Mouse (Mus musculus) cortical plate, adult 2 months (tissue): ENCODE results near the gene Wdtc1.

Experiments
- CTCF ChIP-seq: fragments of 200-500 bp; IDR thresholded peaks from 2 replicates; pipeline ENCODE4 v1.5.1; 2011; ENCODE audit warnings: mild to moderate bottlenecking, control low read depth, low read length; ENCODE audit not compliant: insufficient read depth; ENCODE audit errors: extremely low read depth
- POLR2A ChIP-seq: fragments of 200-500 bp; IDR thresholded peaks from 2 replicates; pipeline ENCODE4 v1.6.1; 2011; ENCODE audit warnings: mild to moderate bottlenecking, low read length, control low read depth; ENCODE audit not compliant: insufficient read depth; ENCODE audit errors: extremely low read depth

GRCm38 (mm10) chr4:133244289-133244688 is 109.0 kb downstream of the Wdtc1 start:
- no peak for TF ChIP-seq CTCF
- TF ChIP-seq POLR2A: no peak
